Mouse (Mus musculus) small intestine, adult 2 months (tissue): Measurements from ENCODE around the gene Hnrnpul1.

Source experiments
- CTCF ChIP-seq: fragments of 200-500 bp; IDR thresholded peaks from 2 replicates; pipeline ENCODE4 v1.5.1; 2012; ENCODE audit warnings: low read depth, mild to moderate bottlenecking, control low read depth, inconsistent platforms, low read length, moderate library complexity, mixed read lengths; ENCODE audit not compliant: insufficient replicate concordance, insufficient read length; ENCODE audit errors: extremely low read depth
- POLR2A ChIP-seq: fragments of 200-500 bp; IDR thresholded peaks from 2 replicates; pipeline ENCODE4 v1.6.1; 2012; ENCODE audit warnings: low read depth, mild to moderate bottlenecking, control low read depth, inconsistent platforms, low read length, moderate library complexity

GRCm38 (mm10) chr7:25786974-25787373 lies 32.4 kb upstream of the Hnrnpul1 start:
- TF ChIP-seq POLR2A (no peak), CTCF (no peak)
